Mouse (Mus musculus): ENCODE results near the gene Grik5. TPM values are rescaled to one million over a fixed set of nuclear protein-coding genes. Genes with fewer than 3 reads are reported as not detected.
A peak's percentile ranks its signal among the peaks of the same experiment; 100 is the strongest.

The Grik5 gene
- polyA plus RNA-seq, 1 experiment from 2014 or later: 0.76 TPM

DNA sequence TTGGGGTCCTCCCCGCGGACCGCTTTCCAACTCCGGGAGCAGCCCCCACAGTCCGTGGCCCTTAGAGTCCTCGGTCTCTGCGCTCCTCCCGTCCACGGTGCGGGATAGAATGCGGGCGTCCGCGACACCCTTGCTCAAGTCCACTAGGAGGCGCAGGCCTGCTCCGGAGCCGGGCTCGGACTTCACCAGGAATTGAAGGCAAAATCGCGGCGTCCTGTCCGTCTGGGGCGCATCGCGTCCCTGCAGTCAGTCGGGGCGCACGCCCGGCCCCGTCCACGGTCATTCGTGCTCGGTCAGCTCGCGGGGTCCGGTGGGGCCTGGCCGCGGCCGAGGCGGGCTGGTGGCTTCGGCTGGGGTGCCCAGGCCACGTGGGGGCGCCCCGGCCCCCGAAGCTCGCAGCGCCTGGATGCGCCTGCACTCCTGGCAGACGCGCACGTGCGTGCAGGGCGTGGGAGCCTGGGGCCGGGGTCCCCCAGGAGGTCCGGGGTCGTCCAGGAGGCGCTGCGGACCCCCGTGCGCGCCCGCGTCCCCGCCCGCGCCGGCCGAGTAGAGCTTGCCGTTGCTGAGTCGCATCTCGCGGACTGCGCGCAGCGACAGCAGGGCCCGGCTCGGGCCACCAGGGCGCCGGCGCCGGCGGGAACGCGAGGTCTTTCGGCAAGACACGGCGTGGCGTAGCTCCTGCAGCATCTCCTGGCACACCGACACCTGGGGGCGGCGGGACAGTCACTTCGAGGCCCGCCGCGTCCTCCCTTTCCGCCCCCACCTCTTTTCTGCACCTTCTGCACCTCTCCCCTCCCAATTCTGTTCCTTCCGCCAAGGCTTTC is 61.8 kb downstream of the Grik5 start:
- peaks cover 65% of the 10 kb centered on the region for H3K27me3 ChIP-seq (ENCODE audit: insufficient read depth, low read length)
- peak overlapping the region; percentile 66 for H3K4me2 ChIP-seq (ENCODE audit: low read depth, low read length)
- H3K9me3 ChIP-seq (ENCODE audit: low read length): no peaks in the 10 kb centered on the region
- H3K36me3 ChIP-seq (replicated peaks; ENCODE audit: insufficient read depth, low read length): no peaks in the 10 kb centered on the region
- no peak overlapping the region for H3K27ac ChIP-seq (ENCODE audit: low read depth)
- TF ChIP-seq EP300 (IDR thresholded peaks at IDR 0.05; ENCODE audit: low read depth) (no peak), CTCF (IDR thresholded peaks at IDR 0.05; ENCODE audit: low read depth) (peak; percentile 66)
- peaks cover 5% of the 10 kb centered on the region for H3K4me1 ChIP-seq (ENCODE audit: insufficient read depth)
- 0 out of 2 replicates have a peak, but pooled peaks have one; percentile 24 for ATAC-seq
- no peak overlapping the region for H3K9ac ChIP-seq (replicated peaks)
- peak overlapping the region; percentile 35 for H3K4me3 ChIP-seq (ENCODE audit: low read depth, low read length)
- 4% methylated on average over 51 of the region's 97 CpGs for WGBS (ENCODE audit: insufficient replicate concordance)
- DNase-seq: peak; percentile 62

GRCm38 (mm10) chr7:25009099-25009700 is 62.9 kb downstream of the Grik5 start:
- TF ChIP-seq CTCF (IDR thresholded peaks at IDR 0.05; ENCODE audit: low read depth): no peak
- no peak for TF ChIP-seq EP300 (IDR thresholded peaks at IDR 0.05; ENCODE audit: low read depth)
- Histone ChIP-seq H3K4me1 (ENCODE audit: insufficient read depth) (peaks cover 5% of the 10 kb centered on the region), H3K9me3 (ENCODE audit: low read length) (no peaks in the 10 kb centered on the region), H3K9ac (replicated peaks) (no peak overlapping the region), H3K4me2 (ENCODE audit: low read depth, low read length) (no peak overlapping the region), H3K4me3 (ENCODE audit: low read depth, low read length) (no peak overlapping the region), H3K27ac (ENCODE audit: low read depth) (no peak overlapping the region), H3K27me3 (ENCODE audit: insufficient read depth, low read length) (peaks cover 68% of the 10 kb centered on the region), H3K36me3 (replicated peaks; ENCODE audit: insufficient read depth, low read length) (no peaks in the 10 kb centered on the region)
- 14% methylated on average over 20 of the region's 20 CpGs for WGBS (ENCODE audit: insufficient replicate concordance)
- DNase-seq (no peak), ATAC-seq (no peak)

DNA sequence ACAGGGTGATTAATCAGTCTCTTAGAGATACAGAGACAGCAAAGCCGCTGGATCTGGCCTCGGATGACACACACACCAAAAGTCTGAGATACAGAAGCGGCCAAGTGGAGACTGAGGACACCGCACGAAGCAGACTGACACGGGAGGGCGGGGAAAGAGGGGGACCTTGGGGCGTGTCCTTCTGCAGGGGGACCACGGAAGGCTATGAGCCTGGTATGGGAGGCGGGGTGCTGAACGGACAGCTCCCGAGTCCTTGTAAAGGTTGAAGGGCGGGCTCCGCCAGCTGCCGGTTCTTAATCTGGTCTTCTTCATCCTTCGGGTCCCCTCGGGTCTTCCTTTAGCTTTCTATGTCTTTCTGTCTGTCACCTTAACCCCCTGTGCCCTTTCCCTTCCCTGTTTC is 63.5 kb downstream of the Grik5 start:
- WGBS (ENCODE audit: insufficient replicate concordance): 3% methylated on average over 17 of the region's 17 CpGs
- Histone ChIP-seq H3K4me3 (ENCODE audit: low read depth, low read length) (no peak overlapping the region), H3K4me1 (ENCODE audit: insufficient read depth) (peaks cover 5% of the 10 kb centered on the region), H3K9me3 (ENCODE audit: low read length) (no peaks in the 10 kb centered on the region), H3K9ac (replicated peaks) (no peak overlapping the region), H3K27ac (ENCODE audit: low read depth) (no peak overlapping the region), H3K27me3 (ENCODE audit: insufficient read depth, low read length) (peaks cover 68% of the 10 kb centered on the region), H3K4me2 (ENCODE audit: low read depth, low read length) (no peak overlapping the region), H3K36me3 (replicated peaks; ENCODE audit: insufficient read depth, low read length) (no peaks in the 10 kb centered on the region)
- DNase-seq (peak; percentile 80), ATAC-seq (no peak)
- TF ChIP-seq EP300 (IDR thresholded peaks at IDR 0.05; ENCODE audit: low read depth) (no peak), CTCF (IDR thresholded peaks at IDR 0.05; ENCODE audit: low read depth) (no peak)

GRCm38 (mm10) chr7:25007609-25008374 is 64.4 kb downstream of the Grik5 start:
- Histone ChIP-seq H3K4me3 (ENCODE audit: low read depth, low read length) (no peak overlapping the region), H3K9ac (replicated peaks) (no peak overlapping the region), H3K36me3 (replicated peaks; ENCODE audit: insufficient read depth, low read length) (no peaks in the 10 kb centered on the region), H3K27ac (ENCODE audit: low read depth) (no peak overlapping the region), H3K27me3 (ENCODE audit: insufficient read depth, low read length) (peaks cover 68% of the 10 kb centered on the region), H3K4me2 (ENCODE audit: low read depth, low read length) (no peak overlapping the region), H3K9me3 (ENCODE audit: low read length) (no peaks in the 10 kb centered on the region), H3K4me1 (ENCODE audit: insufficient read depth) (peaks cover 5% of the 10 kb centered on the region)
- no peak for DNase-seq
- TF ChIP-seq EP300 (IDR thresholded peaks at IDR 0.05; ENCODE audit: low read depth) (no peak), CTCF (IDR thresholded peaks at IDR 0.05; ENCODE audit: low read depth) (no peak)
- WGBS (ENCODE audit: insufficient replicate concordance): 29% methylated on average over 8 of the region's 8 CpGs
- ATAC-seq: no peak

DNA sequence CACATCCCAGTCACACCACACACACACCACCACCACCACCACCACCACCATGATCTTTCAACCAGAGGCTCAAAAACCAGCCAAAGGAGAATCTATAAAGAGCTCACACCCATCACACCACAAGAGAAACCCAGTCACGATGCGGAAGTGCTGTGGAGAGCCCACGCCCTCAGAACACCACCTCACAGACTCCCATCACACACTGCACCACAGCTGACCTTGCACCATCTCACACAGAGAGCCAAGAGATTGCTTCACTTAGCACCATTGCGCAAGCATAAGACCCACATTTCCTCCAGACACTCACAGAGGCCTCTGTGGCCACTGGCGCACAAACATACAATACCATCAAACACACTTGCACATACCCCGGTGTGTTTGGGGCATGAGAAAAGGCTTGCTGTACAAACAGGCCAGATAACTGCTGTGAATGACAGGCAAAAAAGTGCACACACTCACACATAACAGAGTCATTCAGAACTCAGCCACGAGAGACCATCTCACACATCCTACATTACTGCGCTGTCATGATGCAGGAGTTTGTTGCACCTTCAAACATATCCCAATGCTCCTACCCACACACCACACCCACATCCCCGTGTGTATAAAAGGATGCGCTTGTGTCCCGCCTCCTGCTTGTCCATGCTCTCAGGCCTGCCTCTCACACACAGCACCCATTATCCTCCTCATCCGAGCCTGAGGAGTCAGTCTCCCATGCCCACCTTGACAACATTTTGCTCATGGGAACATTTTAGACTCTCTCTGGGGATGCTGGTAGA is 65.4 kb downstream of the Grik5 start:
- H3K4me1 ChIP-seq (ENCODE audit: insufficient read depth): peaks cover 5% of the 10 kb centered on the region
- H3K9ac ChIP-seq (replicated peaks): no peak overlapping the region
- no peak overlapping the region for H3K4me3 ChIP-seq (ENCODE audit: low read depth, low read length)
- no peaks in the 10 kb centered on the region for H3K36me3 ChIP-seq (replicated peaks; ENCODE audit: insufficient read depth, low read length)
- WGBS (ENCODE audit: insufficient replicate concordance): 59% methylated on average over 12 of the region's 12 CpGs
- ATAC-seq: peak; percentile 59
- peak overlapping the region; percentile 59; the same call in 1 of the 2 replicates for H3K4me2 ChIP-seq (ENCODE audit: low read depth, low read length)
- peak; percentile 70 for DNase-seq
- no peak for TF ChIP-seq EP300 (IDR thresholded peaks at IDR 0.05; ENCODE audit: low read depth)
- TF ChIP-seq CTCF (IDR thresholded peaks at IDR 0.05; ENCODE audit: low read depth): no peak
- H3K27ac ChIP-seq (ENCODE audit: low read depth): no peak overlapping the region
- no peaks in the 10 kb centered on the region for H3K9me3 ChIP-seq (ENCODE audit: low read length)
- H3K27me3 ChIP-seq (ENCODE audit: insufficient read depth, low read length): peaks cover 67% of the 10 kb centered on the region

All from liver, postnatal 0 days (tissue).